Mouse (Mus musculus) large intestine, adult 2 months (tissue): ENCODE data around the gene Rbbp7. TPM values are rescaled to one million over a fixed set of nuclear protein-coding genes. Genes with fewer than 3 reads are reported as not detected.
"Not testable (repeated sequence)": the region's sequence is repeated elsewhere in the genome, so short reads cannot be mapped to it uniquely, and the experiment has no call there.

ENCODE experiments used
- DNase-seq: peaks from one replicate; pipeline ENCODE4 v3.0.0-alpha.2; 2012; ENCODE audit warnings: low read depth, low spot score
- WGBS: fragments of 180-500 bp; shearing (Covaris S2); methylation state at CpG from one replicate; pipeline ENCODE4 v1.1.7; 2018; 5-methylcytosine and 5-hydroxymethylcytosine counted together
- polyA plus RNA-seq: library from polyadenylated mRNA; depleted of rRNA; stranded (reverse); fragments of >200 nt; gene quantifications from 2 replicates; pipeline ENCODE4 v1.2.3, GENCODE M21; 2012; rRNA removed

Gene Rbbp7
- polyA plus RNA-seq, 1 experiment: 67.9 TPM

- DNase-seq: not testable (repeated sequence)
- 80% methylated on average over 5 of the region's 5 CpGs for WGBS
Measured at GRCm38 (mm10) chrX:162791392-162791791, 31.2 kb downstream of the Rbbp7 start.

GRCm38 (mm10) chrX:162800371-162800770, 40.2 kb downstream of the Rbbp7 start:
- DNase-seq: no peak

GRCm38 (mm10) chrX:162828016-162828415, 67.8 kb downstream of the Rbbp7 start:
- DNase-seq: no peak
- 34% methylated on average over 6 of the region's 6 CpGs for WGBS

Other genes starting within 250 kb of the Rbbp7 start
- gene Reps2, start 116.8 kb upstream of the Rbbp7 start, polyA plus RNA-seq: 1.1 and 2.9 TPM in 2 replicates
- gene Txlng, start 69.1 kb downstream of the Rbbp7 start, polyA plus RNA-seq: 2.9 and 3.5 TPM in 2 replicates
- gene Syap1, start 128.0 kb downstream of the Rbbp7 start, polyA plus RNA-seq: 7.8 and 12.5 TPM in 2 replicates
- 7.6 and 7.7 TPM in 2 replicates for gene Ctps2, start 140.8 kb downstream of the Rbbp7 start, polyA plus RNA-seq
- gene S100g, start 204.2 kb downstream of the Rbbp7 start, polyA plus RNA-seq: 1.0 and 6.2 TPM in 2 replicates